Mouse (Mus musculus) heart, adult 9 months (tissue): ENCODE measurements at regions not wholly inside any gene's neighbourhood (a gene's known extent, or its start where the extent isn't known, plus 50 kb on each side); places are given as distances from the start of the nearest gene placed in this dataset.

ENCODE experiments used
- DNase-seq, 2 experiments: peaks; one replicate each; pipeline ENCODE4 v3.0.0; 2022; ENCODE audit warnings: low spot score in 2 of 2

- no peak for DNase-seq
These were observed 497.3 kb upstream of the Gm5415 start for GRCm38 (mm10) chr1:33044388-33044787.

GRCm38 (mm10) chr1:33042424-33042823 is 495.3 kb upstream of the Gm5415 start:
- no peak for DNase-seq

- DNase-seq: no peak
These were observed 493.6 kb upstream of the Gm5415 start for GRCm38 (mm10) chr1:33040740-33041139.

GRCm38 (mm10) chr1:33031991-33032390 is 484.9 kb upstream of the Gm5415 start:
- no peak for DNase-seq

- no peak for DNase-seq
These were observed 479.8 kb upstream of the Gm5415 start for GRCm38 (mm10) chr1:33026683-33027415.

- no peak for DNase-seq
These were observed 478.3 kb upstream of the Gm5415 start for GRCm38 (mm10) chr1:33025379-33025778.

- DNase-seq: no peak
These were observed 475.8 kb upstream of the Gm5415 start for GRCm38 (mm10) chr1:33022852-33023251.

- no peak for DNase-seq
These were observed 456.9 kb upstream of the Gm5415 start for GRCm38 (mm10) chr1:33003992-33004391.

- DNase-seq: no peak
These were observed 417.9 kb upstream of the Gm5415 start for GRCm38 (mm10) chr1:32964957-32965356.

- no peak for DNase-seq
These were observed 412.2 kb upstream of the Gm5415 start for GRCm38 (mm10) chr1:32959316-32959715.

GRCm38 (mm10) chr1:32946254-32946653 is 399.2 kb upstream of the Gm5415 start:
- no peak for DNase-seq

GRCm38 (mm10) chr1:32930381-32930780 is 383.3 kb upstream of the Gm5415 start:
- DNase-seq: no peak

GRCm38 (mm10) chr1:32902437-32902836 is 355.3 kb upstream of the Gm5415 start:
- no peak for DNase-seq

GRCm38 (mm10) chr1:32887728-32888127 is 340.6 kb upstream of the Gm5415 start:
- DNase-seq: no peak

GRCm38 (mm10) chr1:32872920-32873319 is 325.8 kb upstream of the Gm5415 start:
- no peak for DNase-seq

- no peak for DNase-seq
These were observed 319.0 kb upstream of the Gm5415 start for GRCm38 (mm10) chr1:32866111-32866510.

GRCm38 (mm10) chr1:32858040-32858439 is 310.9 kb upstream of the Gm5415 start:
- DNase-seq: no peak
